Mouse (Mus musculus) hindbrain, embryonic 16.5 days (tissue): ENCODE measurements at regions not wholly inside any gene's neighbourhood (a gene's known extent, or its start where the extent isn't known, plus 50 kb on each side); places are given as distances from the start of the nearest gene placed in this dataset.

Experiments used
- ATAC-seq: fragments of 200-750 bp; cut with Nextera tagmentation; 2 replicates; pipeline ENCODE4 v1.8.0; 2017; ENCODE audit warnings: moderate TSS enrichment, moderate library complexity
- H3K27ac ChIP-seq: fragments of 300-500 bp; sonication (generic); 2 replicates; pipeline ENCODE4 v1.5.1; 2014; ENCODE audit warnings: low read depth, mild to moderate bottlenecking, control low read depth, low read length, moderate library complexity
- H3K27me3 ChIP-seq: fragments of 300-500 bp; sonication (generic); replicated peaks from 2 replicates; pipeline ENCODE4 v1.6.1; 2014; ENCODE audit warnings: low read length; ENCODE audit not compliant: control insufficient read depth, insufficient read depth
- H3K36me3 ChIP-seq: fragments of 300-500 bp; sonication (generic); 2 replicates; pipeline ENCODE4 v1.6.1; 2014; ENCODE audit warnings: mild to moderate bottlenecking, low read length, moderate library complexity, mixed read lengths; ENCODE audit not compliant: control insufficient read depth, insufficient read depth
- H3K4me1 ChIP-seq: fragments of 300-500 bp; sonication (generic); 2 replicates; pipeline ENCODE4 v1.6.1; 2014; ENCODE audit warnings: low read depth, low read length; ENCODE audit not compliant: control insufficient read depth, insufficient read depth
- H3K4me2 ChIP-seq: fragments of 300-500 bp; sonication (generic); 2 replicates; pipeline ENCODE4 v1.6.1; 2014; ENCODE audit warnings: mild to moderate bottlenecking, low read length, control low read depth, moderate library complexity
- H3K4me3 ChIP-seq: fragments of 300-500 bp; sonication (generic); 2 replicates; pipeline ENCODE4 v1.5.1; 2014; ENCODE audit warnings: mild to moderate bottlenecking, low read length, control low read depth, moderate library complexity
- H3K9ac ChIP-seq: fragments of 300-500 bp; sonication (generic); 2 replicates; pipeline ENCODE4 v1.6.1; 2014; ENCODE audit warnings: low read depth, mild to moderate bottlenecking, control low read depth, low read length, moderate library complexity
- H3K9me3 ChIP-seq: fragments of 300-500 bp; sonication (generic); 2 replicates; pipeline ENCODE4 v1.6.1; 2014; ENCODE audit warnings: mild to moderate bottlenecking, low read length, moderate library complexity; ENCODE audit not compliant: control insufficient read depth
- WGBS: fragments of 180-500 bp; shearing (Covaris S2); extraction: QIAGEN DNeasy Blood & Tissue Kit; methylation state at CpG from one replicate; pipeline ENCODE4 v1.1.7; 2014; 5-methylcytosine and 5-hydroxymethylcytosine counted together

GRCm38 (mm10) chr8:98403645-98404032 is 1012.6 kb downstream of the Cdh8 start:
- H3K9me3 ChIP-seq: no peaks in the 10 kb centered on the region
- no peak overlapping the region for H3K4me2 ChIP-seq
- no peaks in the 10 kb centered on the region for H3K27me3 ChIP-seq
- 90% methylated on average over 3 of the region's 3 CpGs for WGBS
- H3K4me3 ChIP-seq: no peak overlapping the region
- no peak overlapping the region for H3K27ac ChIP-seq
- no peak overlapping the region for H3K9ac ChIP-seq
- no peak for ATAC-seq
- H3K4me1 ChIP-seq: no peaks in the 10 kb centered on the region
- H3K36me3 ChIP-seq: no peaks in the 10 kb centered on the region

- H3K27me3 ChIP-seq: no peaks in the 10 kb centered on the region
These were observed 1013.2 kb downstream of the Cdh8 start for GRCm38 (mm10) chr8:98402852-98403644.

GRCm38 (mm10) chr8:98381815-98382214 is 1034.5 kb downstream of the Cdh8 start:
- Histone ChIP-seq H3K4me1 (no peaks in the 10 kb centered on the region), H3K27me3 (no peaks in the 10 kb centered on the region), H3K4me3 (no peak overlapping the region), H3K36me3 (no peaks in the 10 kb centered on the region), H3K4me2 (no peak overlapping the region), H3K27ac (no peak overlapping the region), H3K9me3 (no peaks in the 10 kb centered on the region), H3K9ac (no peak overlapping the region)
- no peak for ATAC-seq
- WGBS: 90% methylated on average over 2 of the region's 2 CpGs

More at GRCm38 (mm10) chr8:98402852-98403644, 1013.2 kb downstream of the Cdh8 start:
- peak; percentile 86 for ATAC-seq
- H3K4me1 ChIP-seq: no peaks in the 10 kb centered on the region
- H3K4me2 ChIP-seq: no peak overlapping the region
- no peaks in the 10 kb centered on the region for H3K36me3 ChIP-seq
- H3K9ac ChIP-seq: no peak overlapping the region
- WGBS: 72% methylated on average over 11 of the region's 11 CpGs
- no peaks in the 10 kb centered on the region for H3K9me3 ChIP-seq
- no peak overlapping the region for H3K4me3 ChIP-seq
- no peak overlapping the region for H3K27ac ChIP-seq

GRCm38 (mm10) chr8:98380387-98380786 is 1035.9 kb downstream of the Cdh8 start:
- Histone ChIP-seq H3K4me1 (no peaks in the 10 kb centered on the region), H3K4me2 (no peak overlapping the region), H3K4me3 (no peak overlapping the region), H3K9me3 (no peaks in the 10 kb centered on the region), H3K27me3 (no peaks in the 10 kb centered on the region), H3K36me3 (no peaks in the 10 kb centered on the region), H3K27ac (no peak overlapping the region), H3K9ac (no peak overlapping the region)
- ATAC-seq: no peak
- 86% methylated on average over 1 of the region's 1 CpGs for WGBS

GRCm38 (mm10) chr8:98377743-98378142 is 1038.5 kb downstream of the Cdh8 start:
- H3K9me3 ChIP-seq: no peaks in the 10 kb centered on the region
- no peaks in the 10 kb centered on the region for H3K4me1 ChIP-seq
- H3K27me3 ChIP-seq: no peaks in the 10 kb centered on the region
- H3K4me2 ChIP-seq: no peak overlapping the region
- H3K27ac ChIP-seq: no peak overlapping the region
- ATAC-seq: no peak
- no peak overlapping the region for H3K4me3 ChIP-seq
- H3K9ac ChIP-seq: no peak overlapping the region
- H3K36me3 ChIP-seq: no peaks in the 10 kb centered on the region

GRCm38 (mm10) chr8:98372711-98373420 is 1043.4 kb downstream of the Cdh8 start:
- Histone ChIP-seq H3K4me3 (no peak overlapping the region), H3K4me1 (no peaks in the 10 kb centered on the region), H3K36me3 (no peaks in the 10 kb centered on the region), H3K27me3 (no peaks in the 10 kb centered on the region), H3K27ac (no peak overlapping the region), H3K9me3 (no peaks in the 10 kb centered on the region), H3K9ac (no peak overlapping the region), H3K4me2 (no peak overlapping the region)
- no peak for ATAC-seq
- WGBS: 28% methylated on average over 3 of the region's 4 CpGs

GRCm38 (mm10) chr8:98365378-98366095 is 1050.7 kb downstream of the Cdh8 start:
- Histone ChIP-seq H3K9ac (no peak overlapping the region), H3K4me1 (no peaks in the 10 kb centered on the region), H3K36me3 (no peaks in the 10 kb centered on the region), H3K4me2 (no peak overlapping the region), H3K27ac (no peak overlapping the region), H3K27me3 (no peaks in the 10 kb centered on the region), H3K4me3 (no peak overlapping the region), H3K9me3 (no peaks in the 10 kb centered on the region)
- WGBS: 76% methylated on average over 6 of the region's 6 CpGs
- no peak for ATAC-seq

- 91% methylated on average over 1 of the region's 1 CpGs for WGBS
- Histone ChIP-seq H3K36me3 (no peaks in the 10 kb centered on the region), H3K9me3 (no peaks in the 10 kb centered on the region)
These were observed 1079.0 kb downstream of the Cdh8 start for GRCm38 (mm10) chr8:98337279-98337678.

GRCm38 (mm10) chr8:98309405-98309990 is 1106.8 kb downstream of the Cdh8 start:
- no peaks in the 10 kb centered on the region for H3K4me1 ChIP-seq
- no peak overlapping the region for H3K9ac ChIP-seq
- H3K27me3 ChIP-seq: no peaks in the 10 kb centered on the region
- ATAC-seq: no peak
- no peaks in the 10 kb centered on the region for H3K36me3 ChIP-seq
- 28% methylated on average over 2 of the region's 2 CpGs for WGBS
- H3K4me2 ChIP-seq: no peak overlapping the region
- no peaks in the 10 kb centered on the region for H3K9me3 ChIP-seq
- H3K4me3 ChIP-seq: no peak overlapping the region
- no peak overlapping the region for H3K27ac ChIP-seq

More at GRCm38 (mm10) chr8:98337279-98337678, 1079.0 kb downstream of the Cdh8 start:
- Histone ChIP-seq H3K27me3 (no peaks in the 10 kb centered on the region), H3K27ac (no peak overlapping the region), H3K9ac (no peak overlapping the region), H3K4me1 (no peaks in the 10 kb centered on the region), H3K4me2 (no peak overlapping the region), H3K4me3 (no peak overlapping the region)
- no peak for ATAC-seq
